Mouse (Mus musculus): ENCODE measurements at regions not wholly inside any gene's neighbourhood (a gene's known extent, or its start where the extent isn't known, plus 50 kb on each side); places are given as distances from the start of the nearest gene placed in this dataset.

DNA sequence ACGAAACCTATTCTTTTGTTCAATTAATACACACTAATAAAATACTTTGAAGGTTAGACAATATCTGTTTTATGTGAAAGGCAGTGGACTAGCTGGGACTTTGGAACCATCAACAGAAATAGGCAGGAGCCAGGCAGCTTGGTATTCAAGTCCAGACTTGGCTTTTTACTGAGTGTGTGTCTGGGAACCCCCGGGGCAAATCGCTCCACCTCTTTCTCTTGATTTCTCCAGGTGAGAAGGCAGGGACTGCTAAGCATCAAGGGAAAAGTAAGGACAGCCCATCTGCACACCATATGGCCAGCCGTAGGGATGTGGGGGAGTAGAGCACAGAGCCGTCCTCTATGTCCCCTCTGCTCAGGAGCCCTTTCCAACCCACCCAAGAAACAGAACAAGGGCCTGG lies 186.5 kb downstream of the Snx10 start:
- TF ChIP-seq POLR2A (IDR thresholded peaks at IDR 0.05; ENCODE audit: borderline replicate concordance, low read depth, low read length) = no peak
- no peak for TF ChIP-seq CTCF (IDR thresholded peaks at IDR 0.05; ENCODE audit: low read depth, low read length)

Measured in bone marrow macrophage, adult 2 months (primary cell).